Mouse (Mus musculus): ENCODE data around the gene Smyd3. TPM values are rescaled to one million over a fixed set of nuclear protein-coding genes. Genes with fewer than 3 reads are reported as not detected.
"Not testable (repeated sequence)": the region's sequence is repeated elsewhere in the genome, so short reads cannot be mapped to it uniquely, and the experiment has no call there.

Gene Smyd3
- polyA plus RNA-seq, 1 experiment, result 9.6 TPM

- Histone ChIP-seq H3K27me3 (ENCODE audit: control insufficient read depth, insufficient read depth, low read length) (no peaks in the 10 kb centered on the region), H3K4me3 (ENCODE audit: control insufficient read depth, insufficient read depth, low read length) (no peak overlapping the region), H3K27ac (ENCODE audit: control insufficient read depth, insufficient read depth, low read length) (no peak overlapping the region), H3K36me3 (ENCODE audit: control insufficient read depth, insufficient read depth, low read length) (no peaks in the 10 kb centered on the region), H3K4me1 (replicated peaks; ENCODE audit: control insufficient read depth, insufficient read depth, low read length) (no peaks in the 10 kb centered on the region)
- WGBS, result 97% methylated on average over 8 of the region's 8 CpGs
- no peak for TF ChIP-seq CTCF (IDR thresholded peaks at IDR 0.05; ENCODE audit: borderline replicate concordance, control insufficient read depth, extremely low read depth, insufficient read depth, low read length, poor library complexity)
- no peak for TF ChIP-seq POLR2A (IDR thresholded peaks at IDR 0.05; ENCODE audit: control insufficient read depth, extremely low read depth, insufficient read depth, low read length, poor library complexity)
- no peak for DNase-seq
Observed at GRCm38 (mm10) chr1:179293772-179294353, 224.0 kb downstream of the Smyd3 start.

- 95% methylated on average over 6 of the region's 6 CpGs for WGBS
- H3K36me3 ChIP-seq (ENCODE audit: control insufficient read depth, insufficient read depth, low read length); H3K27me3 ChIP-seq (ENCODE audit: control insufficient read depth, insufficient read depth, low read length); DNase-seq; H3K4me3 ChIP-seq (ENCODE audit: control insufficient read depth, insufficient read depth, low read length); H3K4me1 ChIP-seq (replicated peaks; ENCODE audit: control insufficient read depth, insufficient read depth, low read length); H3K27ac ChIP-seq (ENCODE audit: control insufficient read depth, insufficient read depth, low read length): not testable (repeated sequence)
Observed at GRCm38 (mm10) chr1:179290181-179290580, 227.7 kb downstream of the Smyd3 start.

GRCm38 (mm10) chr1:179289744-179290143, 228.1 kb downstream of the Smyd3 start:
- H3K4me3 ChIP-seq (ENCODE audit: control insufficient read depth, insufficient read depth, low read length), result no peak overlapping the region
- H3K27ac ChIP-seq (ENCODE audit: control insufficient read depth, insufficient read depth, low read length), result no peak overlapping the region
- H3K4me1 ChIP-seq (replicated peaks; ENCODE audit: control insufficient read depth, insufficient read depth, low read length), result no peaks in the 10 kb centered on the region
- TF ChIP-seq POLR2A (IDR thresholded peaks at IDR 0.05; ENCODE audit: control insufficient read depth, extremely low read depth, insufficient read depth, low read length, poor library complexity) (no peak), CTCF (IDR thresholded peaks at IDR 0.05; ENCODE audit: borderline replicate concordance, control insufficient read depth, extremely low read depth, insufficient read depth, low read length, poor library complexity) (no peak)
- H3K27me3 ChIP-seq (ENCODE audit: control insufficient read depth, insufficient read depth, low read length), result no peaks in the 10 kb centered on the region
- DNase-seq, result no peak
- WGBS, result 96% methylated on average over 3 of the region's 3 CpGs
- H3K36me3 ChIP-seq (ENCODE audit: control insufficient read depth, insufficient read depth, low read length), result no peaks in the 10 kb centered on the region

- no peaks in the 10 kb centered on the region for H3K27me3 ChIP-seq (ENCODE audit: control insufficient read depth, insufficient read depth, low read length)
- H3K27ac ChIP-seq (ENCODE audit: control insufficient read depth, insufficient read depth, low read length), result no peak overlapping the region
- DNase-seq, result no peak
- no peak overlapping the region for H3K4me3 ChIP-seq (ENCODE audit: control insufficient read depth, insufficient read depth, low read length)
- no peaks in the 10 kb centered on the region for H3K4me1 ChIP-seq (replicated peaks; ENCODE audit: control insufficient read depth, insufficient read depth, low read length)
- TF ChIP-seq POLR2A (IDR thresholded peaks at IDR 0.05; ENCODE audit: control insufficient read depth, extremely low read depth, insufficient read depth, low read length, poor library complexity), result no peak
- no peak for TF ChIP-seq CTCF (IDR thresholded peaks at IDR 0.05; ENCODE audit: borderline replicate concordance, control insufficient read depth, extremely low read depth, insufficient read depth, low read length, poor library complexity)
- no peaks in the 10 kb centered on the region for H3K36me3 ChIP-seq (ENCODE audit: control insufficient read depth, insufficient read depth, low read length)
- WGBS, result 96% methylated on average over 6 of the region's 6 CpGs
Observed at GRCm38 (mm10) chr1:179286748-179287147, 231.1 kb downstream of the Smyd3 start.

- no peak for DNase-seq
- 90% methylated on average over 5 of the region's 5 CpGs for WGBS
- no peak overlapping the region for H3K27ac ChIP-seq (ENCODE audit: control insufficient read depth, insufficient read depth, low read length)
Observed at GRCm38 (mm10) chr1:179282821-179283220, 235.0 kb downstream of the Smyd3 start.

GRCm38 (mm10) chr1:179281401-179282121, 236.3 kb downstream of the Smyd3 start:
- DNase-seq, result no peak
- H3K4me3 ChIP-seq (ENCODE audit: control insufficient read depth, insufficient read depth, low read length), result no peak overlapping the region

More at GRCm38 (mm10) chr1:179282821-179283220, 235.0 kb downstream of the Smyd3 start:
- Histone ChIP-seq H3K36me3 (ENCODE audit: control insufficient read depth, insufficient read depth, low read length) (no peaks in the 10 kb centered on the region), H3K27me3 (ENCODE audit: control insufficient read depth, insufficient read depth, low read length) (no peaks in the 10 kb centered on the region), H3K4me3 (ENCODE audit: control insufficient read depth, insufficient read depth, low read length) (no peak overlapping the region), H3K4me1 (replicated peaks; ENCODE audit: control insufficient read depth, insufficient read depth, low read length) (no peaks in the 10 kb centered on the region)
- TF ChIP-seq POLR2A (IDR thresholded peaks at IDR 0.05; ENCODE audit: control insufficient read depth, extremely low read depth, insufficient read depth, low read length, poor library complexity) (no peak), CTCF (IDR thresholded peaks at IDR 0.05; ENCODE audit: borderline replicate concordance, control insufficient read depth, extremely low read depth, insufficient read depth, low read length, poor library complexity) (no peak)

More at GRCm38 (mm10) chr1:179281401-179282121, 236.3 kb downstream of the Smyd3 start:
- no peaks in the 10 kb centered on the region for H3K36me3 ChIP-seq (ENCODE audit: control insufficient read depth, insufficient read depth, low read length)
- 95% methylated on average over 13 of the region's 13 CpGs for WGBS
- TF ChIP-seq POLR2A (IDR thresholded peaks at IDR 0.05; ENCODE audit: control insufficient read depth, extremely low read depth, insufficient read depth, low read length, poor library complexity) (no peak), CTCF (IDR thresholded peaks at IDR 0.05; ENCODE audit: borderline replicate concordance, control insufficient read depth, extremely low read depth, insufficient read depth, low read length, poor library complexity) (no peak)
- no peaks in the 10 kb centered on the region for H3K4me1 ChIP-seq (replicated peaks; ENCODE audit: control insufficient read depth, insufficient read depth, low read length)
- H3K27me3 ChIP-seq (ENCODE audit: control insufficient read depth, insufficient read depth, low read length), result no peaks in the 10 kb centered on the region
- no peak overlapping the region for H3K27ac ChIP-seq (ENCODE audit: control insufficient read depth, insufficient read depth, low read length)

Measured in thymus, adult 2 months (tissue).